Mouse (Mus musculus) layer of hippocampus, adult 18-20 months (tissue): Measurements from ENCODE around the gene Mcts1. TPM values are rescaled to one million over a fixed set of nuclear protein-coding genes. Genes with fewer than 3 reads are reported as not detected.

Experiments used
- DNase-seq, 2 experiments: peaks; one replicate each; pipeline ENCODE4 v3.0.0; 2022; ENCODE audit warnings: low spot score in 2 of 2
- total RNA-seq, 2 experiments: library from RNA; stranded (reverse); gene quantifications; 2 replicates each; pipeline ENCODE4 v1.2.3; 2021

Mcts1 gene
- total RNA-seq, 2 experiments from 2014 or later, result 76.1 to 83.8 TPM

GRCm38 (mm10) chrX:38654681-38655080, 54.3 kb downstream of the Mcts1 start:
- DNase-seq, result no peak

- no peak for DNase-seq
Measured at GRCm38 (mm10) chrX:38656206-38656883, 56.0 kb downstream of the Mcts1 start.

Other genes starting within 250 kb of the Mcts1 start
- 10 to 100 TPM; 70.4 to 72.0 TPM for gene Lamp2, start 144.1 kb upstream of the Mcts1 start, total RNA-seq
- gene Cul4b, start 24.4 kb upstream of the Mcts1 start, total RNA-seq, result 10 to 100 TPM; 32.5 to 33.9 TPM
- gene C1galt1c1, start 34.5 kb downstream of the Mcts1 start, total RNA-seq, result 10 to 100 TPM; 24.4 to 24.8 TPM
- not detected for gene 6030498E09Rik, start 172.1 kb downstream of the Mcts1 start, total RNA-seq